Mouse (Mus musculus) small intestine, adult 2 months (tissue): ENCODE data around the gene Tjp2.

Experiments used
- CTCF ChIP-seq: fragments of 200-500 bp; IDR thresholded peaks from 2 replicates; pipeline ENCODE4 v1.5.1; 2012; ENCODE audit warnings: low read depth, mild to moderate bottlenecking, control low read depth, inconsistent platforms, low read length, moderate library complexity, mixed read lengths; ENCODE audit not compliant: insufficient replicate concordance, insufficient read length; ENCODE audit errors: extremely low read depth
- POLR2A ChIP-seq: fragments of 200-500 bp; IDR thresholded peaks from 2 replicates; pipeline ENCODE4 v1.6.1; 2012; ENCODE audit warnings: low read depth, mild to moderate bottlenecking, control low read depth, inconsistent platforms, low read length, moderate library complexity

DNA sequence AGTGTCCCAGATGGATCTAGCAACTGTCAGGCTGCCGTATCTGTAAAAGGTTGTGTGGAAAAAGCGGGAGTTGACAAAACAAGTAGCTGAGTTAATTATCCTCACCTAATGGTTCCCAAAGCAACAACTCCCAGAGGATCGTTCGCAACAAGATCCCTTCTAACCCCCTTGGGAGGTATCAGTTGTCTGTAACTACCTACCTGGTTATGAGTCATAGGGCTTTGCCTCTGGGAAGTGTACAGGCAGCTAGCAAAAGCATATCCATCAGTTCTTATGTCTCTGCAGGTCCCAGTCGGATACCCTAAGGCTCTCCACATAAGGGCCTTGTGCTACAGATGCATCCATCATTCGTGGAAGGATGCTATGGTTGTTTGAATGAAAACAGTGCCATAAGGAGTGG is 18.5 kb upstream of the Tjp2 start:
- TF ChIP-seq CTCF (no peak), POLR2A (no peak)
